Mouse (Mus musculus) intestine, postnatal 0 days (tissue): Measurements from ENCODE around the gene Skil. TPM values are rescaled to one million over a fixed set of nuclear protein-coding genes. Genes with fewer than 3 reads are reported as not detected.
"Not testable (repeated sequence)": the region's sequence is repeated elsewhere in the genome, so short reads cannot be mapped to it uniquely, and the experiment has no call there.

Experiments used
- ATAC-seq: fragments of 200-750 bp; cut with Nextera tagmentation; 2 replicates; pipeline ENCODE4 v1.8.0; 2017; ENCODE audit warnings: mild to moderate bottlenecking, moderate TSS enrichment, moderate library complexity
- H3K27ac ChIP-seq: fragments of 300-500 bp; sonication (generic); 2 replicates; pipeline ENCODE4 v1.5.1; 2014; ENCODE audit warnings: mild to moderate bottlenecking, low read depth, low read length, moderate library complexity
- H3K27me3 ChIP-seq: fragments of 300-500 bp; sonication (generic); replicated peaks from 2 replicates; pipeline ENCODE4 v1.6.1; 2014; ENCODE audit warnings: low read length, mixed read lengths; ENCODE audit not compliant: control insufficient read depth, insufficient read depth
- H3K36me3 ChIP-seq: fragments of 300-500 bp; sonication (generic); 2 replicates; pipeline ENCODE4 v1.6.1; 2014; ENCODE audit warnings: mild to moderate bottlenecking, moderate library complexity; ENCODE audit not compliant: control insufficient read depth, insufficient read depth
- H3K4me1 ChIP-seq: fragments of 300-500 bp; sonication (generic); replicated peaks from 2 replicates; pipeline ENCODE4 v1.6.1; 2014; ENCODE audit warnings: antibody characterized with exemption, low read length, mixed read lengths; ENCODE audit not compliant: control insufficient read depth, insufficient read depth
- H3K4me2 ChIP-seq: fragments of 300-500 bp; sonication (generic); replicated peaks from 2 replicates; pipeline ENCODE4 v1.6.1; 2014; ENCODE audit warnings: low read depth, mild to moderate bottlenecking, moderate library complexity
- H3K4me3 ChIP-seq: fragments of 300-500 bp; sonication (generic); 2 replicates; pipeline ENCODE4 v1.5.1; 2014; ENCODE audit warnings: low read depth, low read length
- H3K9ac ChIP-seq: fragments of 300-500 bp; sonication (generic); 2 replicates; pipeline ENCODE4 v1.6.1; 2014; ENCODE audit warnings: mild to moderate bottlenecking, low read depth, low read length
- H3K9me3 ChIP-seq: fragments of 300-500 bp; sonication (generic); 2 replicates; pipeline ENCODE4 v1.6.1; 2016; ENCODE audit warnings: mixed run types; ENCODE audit not compliant: control insufficient read depth
- CTCF ChIP-seq: sonication (generic); IDR thresholded peaks from 2 replicates; pipeline ENCODE4 v1.5.1; 2016; ENCODE audit warnings: low read depth, mild to moderate bottlenecking, control low read depth, antibody characterized with exemption, moderate library complexity
- WGBS: fragments of 180-500 bp; shearing (Covaris S2); extraction: QIAGEN DNeasy Blood & Tissue Kit; methylation state at CpG from one replicate; pipeline ENCODE4 v1.1.7; 2014; 5-methylcytosine and 5-hydroxymethylcytosine counted together
- polyA plus RNA-seq: library from polyadenylated mRNA; unstranded; fragments of >200 nt; fragmentation: Nextera tagmentation; extraction: Ambion mirVana; gene quantifications from 2 replicates; pipeline ENCODE4 v1.2.1, GENCODE M21; 2015

The Skil gene
- polyA plus RNA-seq, 1 experiment from 2014 or later = 19.1 TPM

DNA sequence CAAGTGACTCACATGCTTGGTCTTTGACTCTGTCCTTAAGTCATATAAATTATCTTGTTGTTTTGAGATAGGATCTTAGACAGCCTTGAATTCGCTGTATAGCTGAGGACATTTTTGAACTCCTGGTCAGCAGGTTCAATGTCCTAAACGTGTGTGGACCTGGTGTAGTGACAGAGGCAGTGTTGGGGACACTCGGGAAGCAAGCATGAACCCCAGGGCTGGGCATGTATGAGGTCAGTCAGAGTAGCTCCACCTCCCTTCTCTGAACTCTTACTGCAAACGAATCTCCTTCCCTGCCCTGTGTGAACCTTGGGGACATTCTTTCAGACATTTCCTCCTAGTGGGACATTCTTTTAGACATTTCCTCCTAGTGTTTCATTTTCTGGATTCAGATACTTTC, 34.9 kb downstream of the Skil start:
- WGBS = 16% methylated on average over 4 of the region's 4 CpGs
- Histone ChIP-seq H3K9me3 (no peaks in the 10 kb centered on the region), H3K4me1 (peaks cover 7% of the 10 kb centered on the region; the same call in 1 of the 2 replicates), H3K4me2 (no peak overlapping the region), H3K4me3 (no peak overlapping the region), H3K27ac (peak overlapping the region; percentile 78), H3K27me3 (no peaks in the 10 kb centered on the region), H3K36me3 (no peaks in the 10 kb centered on the region), H3K9ac (no peak overlapping the region)
- no peak for TF ChIP-seq CTCF
- ATAC-seq = peak; percentile 88

DNA sequence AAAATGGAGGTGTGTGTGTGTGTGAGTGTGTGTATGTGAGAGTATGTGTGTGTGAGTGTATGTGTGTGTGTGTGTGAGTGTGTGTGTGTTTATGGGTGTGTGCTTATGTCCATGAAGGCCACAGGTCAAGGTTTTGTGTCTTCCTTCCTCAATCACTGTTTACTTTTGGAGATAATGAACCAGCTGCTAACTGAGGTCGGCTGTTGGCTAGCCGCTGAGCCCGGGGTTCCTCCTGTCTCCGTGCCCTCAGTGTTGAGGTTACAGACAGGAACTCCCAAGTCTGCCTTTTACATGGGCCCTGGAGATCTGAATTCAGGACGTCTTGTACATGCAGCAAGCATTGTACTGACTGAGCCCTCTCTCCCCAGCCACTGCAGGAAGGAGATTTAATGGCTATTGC, 38.8 kb downstream of the Skil start:
- no peaks in the 10 kb centered on the region for H3K27me3 ChIP-seq
- TF ChIP-seq CTCF = no peak
- no peaks in the 10 kb centered on the region for H3K9me3 ChIP-seq
- H3K36me3 ChIP-seq = no peaks in the 10 kb centered on the region
- 5% methylated on average over 5 of the region's 5 CpGs for WGBS
- peak overlapping the region; percentile 17; the same call in 1 of the 2 replicates for H3K27ac ChIP-seq
- peak; percentile 21 for ATAC-seq
- H3K9ac ChIP-seq = no peak overlapping the region
- H3K4me1 ChIP-seq = peaks cover 8% of the 10 kb centered on the region; the same call in 1 of the 2 replicates
- H3K4me3 ChIP-seq = no peak overlapping the region
- no peak overlapping the region for H3K4me2 ChIP-seq

DNA sequence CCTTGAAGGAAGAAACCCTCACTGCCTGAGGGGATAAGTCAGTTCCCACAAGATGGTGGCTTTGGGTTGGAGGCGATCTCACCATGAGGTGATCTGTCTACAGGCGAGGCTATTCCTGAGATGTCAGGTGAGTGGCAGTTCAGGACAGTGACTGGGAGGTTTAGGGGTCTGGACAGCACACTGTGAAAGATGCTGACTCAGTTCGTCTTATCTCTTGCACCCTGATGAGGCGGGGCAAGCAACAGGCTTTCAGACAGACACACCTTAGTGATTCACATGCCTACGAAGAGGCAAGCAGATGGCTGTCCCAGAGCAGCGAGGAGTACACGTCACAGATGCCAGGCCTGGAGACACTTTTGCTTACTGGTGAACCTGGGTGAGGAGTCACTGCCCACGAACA, 39.4 kb downstream of the Skil start:
- no peak overlapping the region for H3K4me3 ChIP-seq
- no peak for TF ChIP-seq CTCF
- peaks cover 8% of the 10 kb centered on the region; the same call in 1 of the 2 replicates for H3K4me1 ChIP-seq
- 38% methylated on average over 8 of the region's 8 CpGs for WGBS
- H3K36me3 ChIP-seq = no peaks in the 10 kb centered on the region
- H3K27ac ChIP-seq = peak overlapping the region; percentile 17; the same call in 1 of the 2 replicates
- H3K4me2 ChIP-seq = no peak overlapping the region
- no peak overlapping the region for H3K9ac ChIP-seq
- H3K9me3 ChIP-seq = no peaks in the 10 kb centered on the region
- H3K27me3 ChIP-seq = no peaks in the 10 kb centered on the region
- ATAC-seq = peak; percentile 77

DNA sequence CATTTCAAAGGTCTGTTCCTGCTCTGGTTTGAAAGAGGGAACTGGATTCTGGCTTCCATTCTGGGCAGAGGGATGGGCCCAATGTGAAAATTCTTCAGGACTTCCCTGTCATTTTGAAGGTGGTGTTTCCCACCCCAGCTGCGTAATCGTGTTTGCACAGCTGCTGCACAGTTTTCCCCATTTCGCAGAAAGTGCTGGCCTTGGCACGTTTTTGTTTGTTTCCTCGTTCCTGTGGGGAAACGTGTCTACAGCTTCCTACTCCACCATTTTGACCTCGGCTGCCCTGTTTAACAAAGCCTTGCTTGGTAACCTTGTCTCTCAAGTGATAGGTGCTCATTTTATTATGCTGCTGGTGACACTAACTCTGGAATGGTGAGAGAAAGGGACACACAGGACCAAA, 39.8 kb downstream of the Skil start:
- Histone ChIP-seq H3K27ac (no peak overlapping the region; the same call in 1 of the 2 replicates), H3K4me2 (no peak overlapping the region), H3K36me3 (no peaks in the 10 kb centered on the region), H3K9ac (no peak overlapping the region), H3K4me1 (peaks cover 8% of the 10 kb centered on the region; the same call in 1 of the 2 replicates), H3K4me3 (no peak overlapping the region), H3K9me3 (no peaks in the 10 kb centered on the region), H3K27me3 (no peaks in the 10 kb centered on the region)
- WGBS = 21% methylated on average over 7 of the region's 7 CpGs
- ATAC-seq = peak; percentile 32
- no peak for TF ChIP-seq CTCF

DNA sequence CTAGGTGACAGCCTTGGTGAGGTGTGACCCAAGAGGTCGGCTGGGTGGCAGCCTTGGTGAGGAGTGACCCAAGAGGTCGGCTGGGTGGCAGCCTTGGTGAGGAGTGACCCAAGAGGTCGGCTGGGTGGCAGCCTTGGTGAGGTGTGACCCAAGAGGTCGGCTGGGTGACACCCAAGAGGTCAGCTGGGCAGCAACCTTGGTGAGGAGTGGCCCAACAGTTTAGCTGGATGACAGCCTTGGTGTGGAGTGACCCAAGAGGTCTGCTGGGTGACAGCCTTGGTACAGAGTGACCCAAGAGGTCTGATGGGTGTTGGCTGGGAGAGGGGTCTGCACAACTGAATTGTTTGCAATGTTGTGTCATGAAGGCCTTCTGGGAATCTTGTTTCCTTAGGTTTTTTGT, 41.7 kb downstream of the Skil start:
- 82% methylated on average over 4 of the region's 4 CpGs for WGBS
- ATAC-seq, H3K9me3 ChIP-seq, H3K27me3 ChIP-seq, H3K4me3 ChIP-seq, H3K36me3 ChIP-seq, H3K4me2 ChIP-seq, H3K27ac ChIP-seq, H3K9ac ChIP-seq, H3K4me1 ChIP-seq: not testable (repeated sequence)

DNA sequence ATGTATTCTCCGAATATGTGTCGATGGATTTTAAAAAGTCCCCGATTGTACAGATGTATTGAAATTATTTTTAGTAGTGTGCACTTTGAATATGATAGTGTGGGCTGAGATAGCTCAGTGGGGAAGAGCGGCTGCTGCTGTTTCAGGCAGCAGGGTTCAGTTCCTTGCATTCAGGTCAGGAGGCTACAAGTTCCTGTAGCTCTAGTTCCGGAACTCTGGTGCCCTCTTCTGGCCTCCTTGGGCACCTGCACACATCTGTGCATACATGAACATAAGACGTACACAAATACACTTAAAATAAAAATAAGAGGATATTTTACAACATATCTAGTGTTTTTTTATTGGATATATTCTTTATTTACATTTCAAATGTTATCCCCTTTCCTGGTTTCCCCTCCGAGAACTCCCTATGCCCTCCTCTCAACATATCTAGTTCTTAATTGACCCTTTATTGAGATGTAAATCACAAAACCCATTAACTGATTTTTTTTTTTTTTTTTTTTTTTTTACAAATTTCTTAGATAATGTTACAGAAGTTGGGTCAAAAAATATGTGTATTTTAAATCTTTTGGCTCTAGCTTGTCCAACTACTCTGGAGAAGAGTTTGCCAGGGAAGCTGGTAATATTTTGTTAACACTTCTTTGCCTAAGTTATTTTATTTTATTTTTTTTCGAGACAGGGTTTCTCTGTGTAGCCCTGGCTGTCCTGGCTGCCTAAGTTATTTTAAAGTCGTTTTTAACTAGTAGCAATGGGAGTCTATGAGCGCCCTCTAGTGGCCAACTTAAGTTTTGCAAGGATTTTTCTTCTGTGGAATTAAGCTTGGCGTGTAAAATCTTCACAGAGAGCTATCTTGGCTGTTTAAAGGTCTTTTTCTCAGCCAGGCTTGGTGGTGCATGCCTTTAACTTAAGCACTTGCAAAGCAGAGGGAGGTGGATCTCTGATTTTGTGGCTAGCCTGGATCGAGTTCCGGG, 43.9 kb downstream of the Skil start:
- H3K4me2 ChIP-seq = no peak overlapping the region
- no peaks in the 10 kb centered on the region for H3K36me3 ChIP-seq
- no peaks in the 10 kb centered on the region for H3K9me3 ChIP-seq
- no peaks in the 10 kb centered on the region for H3K27me3 ChIP-seq
- no peak for ATAC-seq
- peak; percentile 85 for TF ChIP-seq CTCF
- H3K4me3 ChIP-seq = no peak overlapping the region
- no peak overlapping the region for H3K27ac ChIP-seq
- WGBS = 55% methylated on average over 13 of the region's 13 CpGs
- H3K4me1 ChIP-seq = peaks cover 7% of the 10 kb centered on the region; the same call in 1 of the 2 replicates
- H3K9ac ChIP-seq = no peak overlapping the region
